Mouse (Mus musculus): ENCODE data around the gene Grin1.

DNA sequence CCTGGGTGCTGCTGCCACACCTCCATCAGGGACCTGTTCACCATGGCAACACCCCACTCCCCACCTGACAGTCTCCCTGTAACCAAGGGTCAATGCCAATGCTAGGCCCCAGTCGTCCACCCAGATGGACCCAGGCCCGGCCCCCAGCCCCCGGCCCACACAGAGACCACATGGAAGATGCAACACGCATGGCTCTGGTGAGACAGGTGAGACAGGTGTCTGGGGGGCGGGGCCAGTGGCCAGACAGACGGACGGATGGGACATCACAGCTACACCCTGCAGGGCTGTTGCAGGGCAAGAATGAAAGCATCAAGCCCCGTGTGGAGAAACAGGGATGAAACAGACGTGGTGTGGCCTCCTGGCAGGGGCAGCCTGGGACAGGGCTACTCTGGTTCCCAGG is 25.3 kb downstream of the Grin1 start:
- TF ChIP-seq CTCF (IDR thresholded peaks at IDR 0.05; ENCODE audit: borderline replicate concordance, insufficient read depth, low read depth, low read length) (no peak), POLR2A (IDR thresholded peaks at IDR 0.05; ENCODE audit: borderline replicate concordance, insufficient read depth, low read length) (no peak)
